Mouse (Mus musculus): ENCODE measurements around the gene Mfsd7a. TPM values are rescaled to one million over a fixed set of nuclear protein-coding genes. Genes with fewer than 3 reads are reported as not detected.

The Mfsd7a gene
- polyA plus RNA-seq, 1 experiment from 2014 or later = 0.15 TPM

DNA sequence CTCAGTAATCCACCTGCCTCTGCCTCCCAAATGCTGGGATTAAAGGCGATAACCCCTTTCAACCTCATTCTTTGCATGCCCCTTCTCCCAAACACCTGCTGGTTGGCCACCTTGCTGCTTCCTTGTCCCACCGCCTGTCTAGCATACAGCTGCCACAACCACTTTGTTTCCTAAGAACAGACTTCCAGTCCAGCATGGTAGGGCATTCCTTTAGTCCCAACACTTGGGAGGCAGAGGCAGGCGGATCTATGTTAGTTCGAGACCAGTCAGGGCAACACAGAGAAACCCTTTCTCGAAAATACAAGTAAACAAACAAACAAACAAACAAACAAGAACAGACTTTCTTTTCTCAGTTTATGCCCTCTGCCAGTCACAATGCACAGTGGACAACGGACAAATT, 11.8 kb upstream of the Mfsd7a start:
- H3K27ac ChIP-seq = peak overlapping the region; percentile 52
- no peak for ATAC-seq
- peaks cover 23% of the 10 kb centered on the region for H3K27me3 ChIP-seq (replicated peaks)
- H3K4me2 ChIP-seq = peak overlapping the region; percentile 88
- WGBS (ENCODE audit: insufficient replicate concordance) = 34% methylated on average over 6 of the region's 6 CpGs
- H3K9ac ChIP-seq = peak overlapping the region; percentile 98
- H3K36me3 ChIP-seq = no peaks in the 10 kb centered on the region; the same call in 1 of the 2 replicates
- no peaks in the 10 kb centered on the region for H3K9me3 ChIP-seq (replicated peaks)
- peaks cover 51% of the 10 kb centered on the region for H3K4me1 ChIP-seq
- peak overlapping the region; percentile 98 for H3K4me3 ChIP-seq

DNA sequence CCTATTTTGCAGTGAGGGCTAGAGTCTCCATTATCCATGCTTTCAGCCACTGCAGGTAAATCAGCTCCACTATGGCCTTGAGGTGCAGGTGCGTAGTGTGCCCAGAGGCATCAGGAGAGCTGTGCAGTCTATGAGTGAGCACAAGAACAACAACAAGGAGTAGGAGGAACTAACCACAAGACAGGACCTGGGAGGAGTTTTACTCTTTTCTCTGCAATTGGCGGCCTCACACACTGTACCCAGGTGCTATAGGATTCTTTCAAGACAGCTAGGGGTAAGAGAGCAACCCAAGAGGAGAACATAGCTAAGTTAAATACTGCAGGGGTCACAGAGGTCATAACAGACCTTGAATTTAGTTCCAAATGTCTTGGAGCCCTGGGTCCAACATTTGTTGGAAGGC, 10.0 kb upstream of the Mfsd7a start:
- Histone ChIP-seq H3K9me3 (replicated peaks) (no peaks in the 10 kb centered on the region), H3K9ac (no peak overlapping the region), H3K36me3 (no peaks in the 10 kb centered on the region), H3K4me2 (no peak overlapping the region), H3K4me3 (no peak overlapping the region), H3K27ac (no peak overlapping the region), H3K4me1 (peaks cover 34% of the 10 kb centered on the region), H3K27me3 (replicated peaks) (peaks cover 23% of the 10 kb centered on the region)
- WGBS (ENCODE audit: insufficient replicate concordance) = 54% methylated on average over 2 of the region's 2 CpGs
- ATAC-seq = no peak

DNA sequence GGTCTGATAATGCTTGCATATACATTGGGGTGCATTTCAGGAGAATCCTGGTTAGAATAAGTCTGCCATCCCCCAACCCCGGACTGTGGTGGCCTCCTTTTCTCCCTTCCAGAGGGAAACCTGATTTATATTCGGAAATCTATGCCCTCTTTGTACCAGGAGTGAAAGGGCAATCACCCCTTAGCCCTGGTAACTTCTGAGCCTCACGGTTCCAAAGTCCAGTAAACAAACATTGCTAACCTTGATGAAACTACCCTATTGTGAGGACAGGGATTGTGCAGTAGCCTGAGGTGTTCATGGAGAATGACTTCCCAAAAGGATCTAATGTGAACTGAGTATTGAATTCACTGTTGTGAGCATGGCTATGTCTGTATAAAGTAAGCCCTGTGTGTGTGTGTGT, 5.4 kb upstream of the Mfsd7a start:
- Histone ChIP-seq H3K4me1 (peaks cover 21% of the 10 kb centered on the region), H3K27ac (no peak overlapping the region), H3K4me2 (no peak overlapping the region), H3K9me3 (replicated peaks) (no peaks in the 10 kb centered on the region), H3K4me3 (no peak overlapping the region), H3K36me3 (no peaks in the 10 kb centered on the region), H3K27me3 (replicated peaks) (peaks cover 14% of the 10 kb centered on the region), H3K9ac (no peak overlapping the region)
- peak; percentile 18 for ATAC-seq
- 49% methylated on average over 3 of the region's 3 CpGs for WGBS (ENCODE audit: insufficient replicate concordance)

DNA sequence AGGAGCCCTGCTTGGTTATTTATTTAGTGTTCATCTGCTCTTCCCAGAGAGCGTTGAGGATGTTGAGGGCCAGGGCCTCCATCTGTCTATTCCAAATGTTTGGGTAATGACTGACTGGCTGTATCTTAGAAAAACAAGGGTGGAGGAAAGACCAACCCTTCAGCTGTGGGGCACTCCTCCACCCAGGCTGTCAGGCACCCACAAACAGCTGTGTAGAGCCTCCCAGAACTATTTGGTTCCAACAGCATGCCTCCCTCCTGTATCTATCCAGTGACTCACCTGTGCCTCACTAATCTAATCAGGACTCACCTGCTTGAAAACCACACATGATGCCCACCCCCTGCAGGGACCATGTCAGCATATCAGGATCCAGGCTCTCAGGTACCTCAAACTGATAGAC, 3.7 kb upstream of the Mfsd7a start:
- Histone ChIP-seq H3K4me2 (no peak overlapping the region), H3K36me3 (no peaks in the 10 kb centered on the region), H3K27ac (no peak overlapping the region), H3K27me3 (replicated peaks) (peaks cover 11% of the 10 kb centered on the region), H3K9me3 (replicated peaks) (no peaks in the 10 kb centered on the region), H3K4me3 (no peak overlapping the region), H3K4me1 (peaks cover 30% of the 10 kb centered on the region), H3K9ac (no peak overlapping the region)
- 74% methylated on average over 1 of the region's 1 CpGs for WGBS (ENCODE audit: insufficient replicate concordance)
- ATAC-seq = no peak

DNA sequence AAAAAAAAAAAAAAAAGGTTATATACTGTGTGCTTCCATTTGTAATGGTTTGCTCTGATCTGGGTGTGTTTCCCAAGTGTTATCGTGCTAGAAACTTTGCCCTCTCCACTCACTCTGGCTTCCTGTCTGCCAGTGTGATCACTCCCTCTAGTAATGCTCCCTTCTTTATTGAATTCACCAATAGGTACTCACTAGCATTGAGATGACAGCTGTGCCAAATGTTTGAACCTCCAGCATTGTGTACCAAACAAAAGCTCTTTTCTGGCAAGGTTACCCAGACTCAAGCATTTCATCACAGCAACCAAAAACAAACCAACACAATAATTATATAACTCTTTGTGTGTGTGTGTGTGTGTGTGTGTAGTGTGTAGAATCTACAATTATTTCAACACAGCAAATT, 2.9 kb upstream of the Mfsd7a start:
- no peak overlapping the region for H3K9ac ChIP-seq
- H3K27ac ChIP-seq = no peak overlapping the region
- H3K4me2 ChIP-seq = no peak overlapping the region
- no peaks in the 10 kb centered on the region for H3K36me3 ChIP-seq
- H3K9me3 ChIP-seq (replicated peaks) = no peaks in the 10 kb centered on the region
- H3K4me1 ChIP-seq = peaks cover 38% of the 10 kb centered on the region
- no peak overlapping the region for H3K4me3 ChIP-seq
- peaks cover 16% of the 10 kb centered on the region for H3K27me3 ChIP-seq (replicated peaks)
- WGBS (ENCODE audit: insufficient replicate concordance) = 53% methylated on average over 1 of the region's 1 CpGs
- no peak for ATAC-seq

DNA sequence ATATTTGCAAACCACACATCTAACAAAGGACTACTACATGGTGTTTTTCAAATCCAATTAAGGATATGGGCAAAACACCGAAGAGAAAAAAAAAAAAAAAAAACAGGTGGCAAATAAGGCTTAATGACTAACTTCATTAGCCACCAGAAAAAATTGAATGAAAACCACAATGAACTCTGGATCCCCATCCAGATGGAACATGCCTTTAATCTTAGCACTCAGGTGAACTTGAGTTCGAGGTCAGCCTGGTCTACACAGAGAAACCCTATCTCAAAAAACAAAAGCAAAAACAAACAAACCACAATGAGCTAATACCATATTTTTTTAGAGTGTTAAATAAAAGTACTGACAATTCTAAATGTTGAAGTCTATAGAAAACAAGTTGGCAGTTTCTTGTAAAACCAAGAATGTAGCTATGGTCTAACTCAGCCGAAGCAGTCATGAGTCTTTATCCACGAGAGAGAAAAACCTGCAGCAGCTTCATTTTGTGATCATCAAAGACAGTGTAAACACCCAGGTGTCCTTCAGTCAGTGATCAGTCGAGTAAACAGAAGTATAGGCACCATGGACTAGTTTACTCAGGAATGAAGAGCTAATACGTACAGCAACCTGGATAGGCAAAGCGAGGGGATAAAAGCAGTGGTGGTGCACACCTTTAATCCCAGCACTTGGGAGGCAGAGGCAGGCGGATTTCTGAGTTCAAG, 2.3 kb upstream of the Mfsd7a start:
- Histone ChIP-seq H3K9ac (no peak overlapping the region), H3K4me1 (peaks cover 40% of the 10 kb centered on the region), H3K27ac (no peak overlapping the region), H3K36me3 (no peaks in the 10 kb centered on the region), H3K4me2 (no peak overlapping the region), H3K9me3 (replicated peaks) (no peaks in the 10 kb centered on the region), H3K27me3 (replicated peaks) (peaks cover 20% of the 10 kb centered on the region), H3K4me3 (no peak overlapping the region)
- ATAC-seq = no peak
- WGBS (ENCODE audit: insufficient replicate concordance) = 66% methylated on average over 8 of the region's 8 CpGs

DNA sequence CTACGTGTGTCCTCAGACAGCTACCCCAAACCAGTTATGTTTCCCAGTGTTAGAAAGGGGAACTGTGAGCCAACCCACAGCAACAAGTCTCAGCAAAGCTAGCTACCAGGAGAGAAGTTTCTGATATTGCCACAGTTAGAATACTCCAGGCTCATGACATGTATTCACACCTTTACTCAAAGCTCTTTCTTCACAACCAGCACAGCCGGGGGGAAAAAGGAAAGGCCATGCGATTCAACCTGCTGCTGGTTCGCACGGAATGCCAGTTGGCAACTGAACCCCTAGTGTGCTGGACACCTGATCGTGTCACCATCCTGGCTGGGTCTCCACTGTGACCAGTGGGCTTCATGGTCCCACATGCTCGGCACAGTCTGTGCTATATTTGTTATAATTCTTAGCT, 834 bp downstream of the Mfsd7a start:
- H3K27ac ChIP-seq = no peak overlapping the region
- no peaks in the 10 kb centered on the region for H3K36me3 ChIP-seq
- H3K4me3 ChIP-seq = peak overlapping the region; percentile 49; the same call in 1 of the 2 replicates
- no peak for ATAC-seq
- H3K9ac ChIP-seq = 0 out of 2 replicates have a peak overlapping the region, but pooled peaks have one; percentile 53
- 70% methylated on average over 7 of the region's 7 CpGs for WGBS (ENCODE audit: insufficient replicate concordance)
- peaks cover 30% of the 10 kb centered on the region for H3K27me3 ChIP-seq (replicated peaks)
- peak overlapping the region; percentile 77 for H3K4me2 ChIP-seq
- peaks cover 40% of the 10 kb centered on the region for H3K4me1 ChIP-seq
- no peaks in the 10 kb centered on the region for H3K9me3 ChIP-seq (replicated peaks)

DNA sequence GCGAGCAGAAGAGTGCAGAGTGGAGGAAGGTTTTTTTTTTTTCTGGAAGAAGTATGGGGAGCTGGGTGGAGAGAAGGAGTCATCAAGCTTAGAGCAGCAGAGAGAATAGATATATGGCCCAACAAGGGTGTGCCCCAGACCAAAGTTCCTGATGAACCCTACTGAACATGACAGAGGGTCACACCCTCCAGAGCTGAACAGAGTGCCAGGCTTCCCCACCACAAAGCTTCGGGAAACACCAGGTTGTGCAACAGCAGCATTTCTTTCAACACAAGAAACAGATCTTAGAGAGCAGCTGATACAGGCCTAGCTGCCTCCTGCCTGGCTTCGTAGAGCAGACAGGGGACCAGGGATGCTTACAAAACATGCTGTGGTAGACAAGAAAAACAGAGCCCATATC, 1.7 kb downstream of the Mfsd7a start:
- WGBS (ENCODE audit: insufficient replicate concordance) = 45% methylated on average over 3 of the region's 3 CpGs
- Histone ChIP-seq H3K27me3 (replicated peaks) (peaks cover 30% of the 10 kb centered on the region), H3K4me3 (no peak overlapping the region), H3K9me3 (replicated peaks) (no peaks in the 10 kb centered on the region), H3K9ac (no peak overlapping the region), H3K4me1 (peaks cover 33% of the 10 kb centered on the region), H3K4me2 (no peak overlapping the region), H3K36me3 (no peaks in the 10 kb centered on the region), H3K27ac (no peak overlapping the region)
- no peak for ATAC-seq

DNA sequence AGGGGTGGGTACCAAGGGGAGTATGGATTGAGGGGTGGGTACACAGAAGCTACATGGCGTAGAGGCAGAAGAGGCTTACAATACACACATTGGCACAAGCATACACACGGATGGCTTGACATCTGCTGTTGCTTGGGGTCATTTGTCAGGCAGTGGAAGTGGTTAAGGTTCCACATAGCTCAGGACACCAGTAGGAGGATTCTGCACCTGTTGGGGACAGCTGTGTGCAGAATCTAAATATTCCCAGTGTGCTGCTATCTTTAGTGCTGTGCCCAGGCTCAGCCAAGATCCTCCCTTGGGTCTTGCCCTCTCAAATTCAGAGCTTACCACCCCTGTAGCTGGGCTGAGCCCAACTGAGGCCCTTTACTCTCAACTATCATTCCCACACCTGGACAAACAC, 12.6 kb downstream of the Mfsd7a start:
- ATAC-seq = no peak
- Histone ChIP-seq H3K4me1 (peaks cover 32% of the 10 kb centered on the region), H3K27ac (no peak overlapping the region), H3K36me3 (peaks cover 19% of the 10 kb centered on the region), H3K9me3 (replicated peaks) (no peaks in the 10 kb centered on the region), H3K9ac (no peak overlapping the region), H3K4me3 (no peak overlapping the region), H3K4me2 (no peak overlapping the region), H3K27me3 (replicated peaks) (peaks cover 35% of the 10 kb centered on the region)
- 71% methylated on average over 2 of the region's 2 CpGs for WGBS (ENCODE audit: insufficient replicate concordance)

DNA sequence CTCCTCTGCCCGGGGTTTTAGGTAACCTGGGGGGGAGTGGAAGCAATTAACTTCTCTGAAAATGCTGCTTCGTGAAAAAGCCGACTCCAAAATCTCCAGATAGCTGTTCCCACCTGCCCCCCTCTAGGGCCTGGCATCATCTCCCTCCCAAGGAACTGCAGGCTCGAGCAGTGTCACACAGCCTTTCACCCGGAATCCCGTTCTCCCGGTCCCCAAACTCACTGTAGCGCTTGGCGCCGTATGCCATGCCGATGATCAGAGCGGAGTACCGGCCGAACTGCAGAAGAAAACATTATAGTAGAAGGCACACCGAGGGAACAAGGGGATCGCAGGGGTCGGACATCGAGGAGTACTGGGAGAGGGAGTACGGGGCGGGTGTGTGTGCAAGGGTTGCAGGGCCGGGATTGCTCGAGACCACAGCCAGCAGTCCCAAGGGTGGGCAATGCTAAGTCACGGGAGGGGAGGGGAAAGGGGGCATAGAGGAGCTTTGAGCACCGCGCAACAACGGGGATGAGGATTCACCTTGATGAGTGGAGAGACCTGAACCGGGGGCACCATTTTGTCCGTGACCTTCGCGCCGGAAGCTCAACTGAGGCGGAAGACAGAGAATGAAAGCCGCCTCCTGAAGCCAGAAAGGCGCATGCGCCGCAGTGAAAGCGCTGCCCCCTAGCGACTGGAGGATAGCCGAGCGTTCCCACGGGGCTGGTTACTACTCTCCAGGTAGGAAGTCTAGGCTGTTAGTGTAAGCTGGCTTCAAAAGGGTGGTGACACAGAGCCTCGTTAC, 14.7 kb downstream of the Mfsd7a start, which contains the start of gene Atp5k:
Atp5k (minus strand) TSS at position 645 of the 784 bp plus-strand sequence.
- peaks cover 32% of the 10 kb centered on the region for H3K27me3 ChIP-seq (replicated peaks)
- no peaks in the 10 kb centered on the region for H3K9me3 ChIP-seq (replicated peaks)
- H3K27ac ChIP-seq = peak within 1 kb of the TSS; percentile 64; the same call in 1 of the 2 replicates
- peaks cover 36% of the 10 kb centered on the region for H3K4me1 ChIP-seq
- H3K36me3 ChIP-seq = peaks cover 39% of the 10 kb centered on the region
- H3K4me2 ChIP-seq = peak within 1 kb of the TSS; percentile 87
- peak; percentile 85 for ATAC-seq
- H3K4me3 ChIP-seq = peak within 1 kb of the TSS; percentile 87
- peak within 1 kb of the TSS; percentile 89 for H3K9ac ChIP-seq
- under 1% methylated on average over 42 of the region's 42 CpGs for WGBS (ENCODE audit: insufficient replicate concordance)

DNA sequence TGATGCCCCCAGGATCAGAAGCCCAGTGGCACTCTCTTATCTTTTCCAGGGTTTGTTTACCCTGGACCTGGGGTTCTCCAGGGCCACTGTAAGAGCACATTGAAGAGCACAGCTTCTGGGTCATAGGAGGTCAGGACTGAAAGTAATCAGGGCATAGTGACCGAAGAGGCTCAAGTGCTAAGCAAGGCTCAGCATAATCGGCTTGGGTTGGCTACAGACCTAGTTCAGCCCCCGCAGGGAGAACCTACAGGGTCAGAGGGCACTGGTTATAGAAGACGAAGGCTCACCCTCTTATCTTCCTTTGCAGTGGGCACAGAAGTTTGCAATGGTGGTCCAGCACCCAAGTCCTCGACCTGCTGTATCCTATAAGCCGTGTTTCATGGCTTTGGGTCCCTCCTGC, 17.5 kb downstream of the Mfsd7a start:
- Histone ChIP-seq H3K4me1 (peaks cover 44% of the 10 kb centered on the region), H3K9ac (no peak overlapping the region), H3K27me3 (replicated peaks) (peaks cover 8% of the 10 kb centered on the region), H3K4me2 (no peak overlapping the region), H3K27ac (no peak overlapping the region), H3K4me3 (no peak overlapping the region), H3K9me3 (replicated peaks) (no peaks in the 10 kb centered on the region), H3K36me3 (peaks cover 44% of the 10 kb centered on the region)
- WGBS (ENCODE audit: insufficient replicate concordance) = 76% methylated on average over 6 of the region's 6 CpGs
- no peak for ATAC-seq

DNA sequence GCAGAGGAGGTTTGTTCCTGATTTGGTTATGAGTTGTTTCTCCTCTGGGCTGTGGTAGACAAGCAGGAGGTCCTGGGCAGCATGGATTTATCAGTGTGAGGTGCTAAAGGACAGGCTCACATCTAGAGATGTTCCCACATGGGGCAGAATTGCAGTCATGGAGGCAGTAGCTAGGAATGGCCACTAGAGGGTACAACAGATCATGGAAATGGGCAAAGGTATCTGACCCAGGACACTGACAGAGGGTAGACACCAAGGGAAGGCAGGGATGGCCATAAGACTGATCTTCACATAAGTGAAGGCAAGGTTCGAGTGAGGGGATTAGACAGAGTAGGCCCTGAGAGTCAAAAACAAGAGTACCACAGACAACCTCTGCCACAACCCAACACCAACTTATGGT, 21.5 kb downstream of the Mfsd7a start:
- H3K4me1 ChIP-seq = peaks cover 45% of the 10 kb centered on the region
- H3K27ac ChIP-seq = no peak overlapping the region
- H3K4me2 ChIP-seq = no peak overlapping the region
- peak; percentile 33; the same call in 1 of the 2 replicates for ATAC-seq
- no peak overlapping the region for H3K9ac ChIP-seq
- H3K4me3 ChIP-seq = no peak overlapping the region
- WGBS (ENCODE audit: insufficient replicate concordance) = 6% methylated on average over 1 of the region's 1 CpGs
- H3K27me3 ChIP-seq (replicated peaks) = no peaks in the 10 kb centered on the region
- peaks cover 35% of the 10 kb centered on the region for H3K36me3 ChIP-seq
- no peaks in the 10 kb centered on the region for H3K9me3 ChIP-seq (replicated peaks)
